Mouse (Mus musculus) thymus, postnatal 0 days (tissue): ENCODE data around the gene Khdrbs2. TPM values are rescaled to one million over a fixed set of nuclear protein-coding genes. Genes with fewer than 3 reads are reported as not detected.

Experiments used
- DNase-seq: peaks from one replicate; pipeline ENCODE4 v3.0.0-alpha.2; 2015; ENCODE audit warnings: low spot score
- polyA plus RNA-seq: library from polyadenylated mRNA; unstranded; fragments of >200 nt; fragmentation: Nextera tagmentation; extraction: Ambion mirVana; gene quantifications from 2 replicates; pipeline ENCODE4 v1.2.1, GENCODE M21; 2015

Khdrbs2 gene
- 0.26 and 0.31 TPM in 2 replicates for polyA plus RNA-seq

DNA sequence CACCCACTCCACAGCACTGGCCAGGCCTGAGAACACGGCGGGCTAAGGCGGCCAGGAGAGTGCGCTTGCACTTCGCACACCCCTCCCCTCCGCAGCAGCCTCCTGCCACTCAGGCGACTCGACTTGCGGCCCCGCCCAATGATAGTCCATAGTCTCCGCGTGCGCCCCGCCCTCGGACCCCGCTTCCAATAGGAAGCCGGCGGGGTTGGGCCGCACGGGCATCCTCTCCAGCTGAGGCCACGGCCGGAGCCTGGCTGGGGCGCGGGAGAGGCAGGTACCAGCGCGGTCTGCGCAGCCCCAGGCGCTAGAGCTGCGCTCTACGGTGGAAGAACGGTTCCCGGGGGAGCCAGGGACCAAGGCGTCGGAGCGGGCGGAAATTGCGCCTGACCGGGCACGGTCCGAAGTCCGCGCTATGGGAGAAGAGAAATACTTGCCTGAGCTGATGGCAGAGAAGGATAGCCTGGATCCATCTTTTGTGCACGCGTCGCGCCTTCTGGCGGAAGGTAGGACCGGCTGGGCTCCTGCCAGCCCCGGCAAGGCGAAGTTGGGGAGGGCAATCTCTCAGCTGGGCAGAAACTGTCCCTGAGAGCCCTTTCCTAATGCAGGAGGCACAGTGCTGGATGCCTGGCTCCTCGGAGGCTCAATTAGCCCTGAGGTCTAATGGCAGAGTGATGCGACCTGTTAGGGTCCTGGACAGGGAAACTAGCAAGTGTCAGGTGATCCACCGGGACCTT, at the start of gene Khdrbs2:
TSS of gene Khdrbs2 (plus strand) at position 209 of the 734 bp plus-strand sequence.
- DNase-seq: no peak

DNA sequence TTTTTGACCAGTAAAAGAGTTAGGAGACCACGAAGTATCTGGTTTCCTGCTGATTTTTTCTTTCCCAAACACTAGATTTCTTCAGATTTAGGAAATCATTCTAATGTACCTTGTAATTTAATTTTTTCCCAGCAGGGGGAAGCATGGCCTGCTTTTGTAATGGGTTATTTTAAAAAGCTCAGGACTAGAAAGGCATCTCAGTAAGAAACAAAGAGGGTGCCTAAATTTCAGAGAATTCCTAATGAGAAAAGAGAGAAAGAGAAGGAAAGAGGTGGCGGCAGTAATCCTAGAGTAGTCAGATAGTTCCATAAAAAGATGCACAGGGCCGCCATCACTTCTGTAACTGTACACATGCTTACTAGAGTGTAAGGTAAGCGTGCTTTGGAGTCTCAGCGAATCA, 2.1 kb downstream of the Khdrbs2 start:
- DNase-seq: no peak

DNA sequence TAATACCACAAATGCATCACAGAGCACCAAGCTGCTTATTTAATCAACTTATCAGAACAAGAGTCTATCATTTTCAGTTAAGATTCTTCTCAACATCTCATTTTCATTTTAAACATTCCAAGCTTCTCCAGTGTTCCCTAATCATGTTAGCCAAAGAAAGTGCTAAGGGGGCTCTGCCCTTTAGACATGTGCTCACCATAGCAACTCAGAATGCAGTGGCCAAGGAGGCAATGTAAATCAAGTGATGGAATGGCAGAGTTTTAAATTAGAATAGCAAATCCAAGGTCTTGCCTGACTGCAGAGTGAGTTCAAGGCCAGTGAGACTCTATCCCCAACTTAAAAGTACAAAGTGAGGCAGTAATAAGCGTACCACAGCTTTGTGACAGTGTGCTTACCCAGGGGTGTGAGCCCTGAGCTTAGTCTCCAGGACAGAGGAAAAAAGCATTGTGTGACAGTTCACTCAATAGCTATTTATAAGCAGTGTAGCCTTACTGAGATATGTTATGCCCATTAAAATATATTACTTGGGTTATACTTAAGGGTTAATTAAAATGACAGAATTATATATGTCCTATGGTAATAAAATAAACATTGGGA, 27.2 kb downstream of the Khdrbs2 start:
- DNase-seq: no peak

DNA sequence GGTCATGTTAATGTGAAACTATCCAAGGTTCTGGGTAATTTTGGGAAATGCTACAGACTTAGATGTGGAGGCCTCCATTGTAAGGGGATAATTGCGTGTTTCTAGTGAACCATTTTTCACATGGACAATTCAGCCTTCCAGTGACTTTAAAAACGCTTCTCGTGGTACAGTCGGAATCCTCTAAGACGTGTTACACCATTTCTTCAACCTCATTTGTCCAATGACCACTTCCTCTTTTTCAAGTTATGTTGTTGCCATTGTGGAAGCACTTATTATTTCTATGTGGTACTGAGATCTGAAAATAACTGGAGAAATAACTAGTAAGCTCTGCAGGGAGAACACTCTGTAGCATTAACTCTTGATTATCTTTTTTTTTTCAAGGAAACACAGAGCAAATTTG, 75.9 kb downstream of the Khdrbs2 start:
- DNase-seq: no peak

DNA sequence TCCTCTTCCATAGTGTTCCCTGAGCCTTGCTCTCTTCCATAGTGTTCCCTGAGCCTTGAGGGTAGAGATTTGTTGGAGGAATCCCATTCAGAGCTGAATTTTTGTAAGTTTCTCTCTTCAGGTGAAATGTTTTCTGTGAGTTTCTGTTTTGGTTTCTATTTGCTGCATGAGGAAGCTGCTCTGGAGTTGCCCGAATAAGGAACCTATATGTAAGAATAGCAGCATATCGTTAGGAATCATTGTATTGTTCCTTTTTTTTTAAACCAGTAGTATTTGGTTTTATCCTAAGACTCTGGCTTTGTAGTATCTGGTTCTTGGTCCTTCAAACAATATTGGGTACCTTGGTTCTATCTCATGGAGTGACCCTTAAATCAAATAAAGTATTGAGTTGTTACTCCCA, 77.1 kb downstream of the Khdrbs2 start:
- DNase-seq: no peak

DNA sequence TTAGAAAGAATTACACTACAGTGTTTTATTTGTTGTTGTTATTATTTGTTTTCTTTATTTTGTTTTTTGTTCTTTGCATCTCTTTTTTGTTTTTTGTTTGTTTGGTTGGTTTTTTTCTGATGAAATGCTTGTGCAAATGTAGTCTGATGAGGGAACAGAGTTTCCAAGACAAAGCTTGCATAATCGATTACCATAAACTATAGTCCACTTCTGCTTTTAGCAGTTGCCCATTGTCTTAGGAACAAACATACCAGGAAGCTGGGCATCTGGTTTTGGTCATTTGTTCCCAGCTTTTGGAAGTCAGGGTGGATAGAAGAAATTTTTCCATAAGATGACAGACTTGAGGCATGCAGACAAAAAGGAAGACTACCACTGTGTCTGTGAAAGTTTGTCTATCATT, 77.8 kb downstream of the Khdrbs2 start:
- no peak for DNase-seq

DNA sequence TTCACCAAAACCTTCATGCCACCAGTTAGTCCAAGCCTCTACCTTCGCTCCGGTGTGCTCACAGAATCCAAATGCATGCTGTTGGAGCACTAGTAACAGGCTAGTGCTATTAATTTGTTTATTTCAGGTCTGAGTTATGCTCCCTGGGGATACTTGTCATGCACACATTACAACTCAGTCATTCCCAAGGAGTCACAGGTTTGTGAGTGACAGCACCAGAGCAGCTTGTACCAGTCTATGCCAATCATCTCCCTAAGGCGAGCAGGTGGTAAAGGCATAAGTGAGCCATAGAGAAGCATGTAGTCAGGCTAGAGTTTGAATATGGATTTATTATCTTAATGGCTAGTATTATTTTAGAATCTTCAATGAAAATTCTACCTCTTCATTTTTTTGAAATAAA, 86.4 kb downstream of the Khdrbs2 start:
- DNase-seq: no peak

DNA sequence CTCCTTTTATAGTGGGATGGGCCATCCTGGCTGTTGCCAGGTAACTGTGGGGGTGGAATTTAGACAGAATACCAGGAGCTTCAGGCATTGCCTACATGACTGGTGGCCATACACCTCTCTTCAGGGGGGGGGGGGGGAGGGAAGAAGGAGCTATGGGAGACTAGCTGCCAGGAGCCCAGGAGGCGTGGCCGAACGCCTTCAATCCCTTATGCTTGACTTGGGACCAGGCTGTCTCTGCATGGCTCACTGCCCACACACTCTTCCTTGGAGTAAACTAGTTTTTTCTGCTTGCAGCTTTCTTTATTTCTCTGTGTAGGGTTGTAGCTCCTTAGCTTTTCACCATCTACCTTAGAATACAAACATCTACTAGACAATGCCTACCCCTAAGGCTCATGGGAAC, 98.0 kb downstream of the Khdrbs2 start:
- DNase-seq: no peak

DNA sequence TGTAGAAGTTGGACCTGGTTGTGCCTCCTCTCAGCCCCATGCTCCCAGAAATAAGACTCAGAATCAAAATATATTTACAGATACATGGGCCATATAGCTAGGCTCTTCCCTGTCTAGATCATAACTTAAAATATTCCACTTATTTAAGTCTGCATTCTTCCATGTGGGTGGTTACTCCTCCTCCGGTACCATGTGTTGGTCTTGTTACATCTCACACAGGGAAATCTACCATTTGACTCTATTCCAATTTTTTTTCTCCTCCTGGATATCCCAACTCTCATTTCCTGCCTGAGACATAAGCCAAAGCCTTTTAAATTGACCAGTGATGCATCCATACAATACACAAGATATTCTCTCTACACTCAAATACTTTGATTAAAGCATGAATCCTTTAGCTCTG, 122.2 kb downstream of the Khdrbs2 start:
- no peak for DNase-seq

DNA sequence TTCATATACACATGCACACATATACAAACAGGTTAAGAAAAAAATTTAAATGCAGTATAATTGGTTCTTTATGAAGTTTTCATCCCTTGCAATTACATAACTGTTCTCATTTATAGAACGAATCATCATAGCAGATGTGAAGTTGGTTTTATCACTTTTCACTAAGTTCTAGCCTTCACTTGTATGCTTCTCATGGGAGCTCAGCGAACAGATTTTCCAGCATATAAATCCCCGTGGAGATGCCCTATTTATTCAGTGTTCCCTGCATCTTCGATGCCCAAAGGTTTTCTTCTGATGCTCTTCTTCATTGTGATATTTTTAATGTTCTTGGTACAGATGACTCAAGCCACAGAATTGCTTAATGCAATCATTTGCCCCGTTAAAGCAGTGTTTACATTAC, 128.9 kb downstream of the Khdrbs2 start:
- no peak for DNase-seq

DNA sequence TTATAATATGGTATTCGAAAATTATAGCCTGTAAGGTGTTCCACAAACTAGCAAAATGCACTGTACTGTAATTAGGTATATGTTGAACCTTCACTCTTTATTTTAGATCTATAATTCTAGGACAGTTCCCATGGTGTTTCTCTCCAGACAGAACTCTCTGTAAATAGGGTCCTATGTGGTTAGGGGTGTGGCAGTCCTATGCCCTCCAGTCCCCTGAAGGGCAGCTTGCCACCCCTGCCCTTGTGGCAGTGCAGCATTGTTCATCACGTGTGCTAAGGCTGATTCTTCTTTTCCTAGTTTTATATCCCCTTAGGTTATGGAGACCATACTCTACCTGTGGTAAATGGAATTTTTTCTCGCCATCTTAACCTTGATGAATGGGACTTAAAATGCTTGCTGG, 136.6 kb downstream of the Khdrbs2 start:
- no peak for DNase-seq

DNA sequence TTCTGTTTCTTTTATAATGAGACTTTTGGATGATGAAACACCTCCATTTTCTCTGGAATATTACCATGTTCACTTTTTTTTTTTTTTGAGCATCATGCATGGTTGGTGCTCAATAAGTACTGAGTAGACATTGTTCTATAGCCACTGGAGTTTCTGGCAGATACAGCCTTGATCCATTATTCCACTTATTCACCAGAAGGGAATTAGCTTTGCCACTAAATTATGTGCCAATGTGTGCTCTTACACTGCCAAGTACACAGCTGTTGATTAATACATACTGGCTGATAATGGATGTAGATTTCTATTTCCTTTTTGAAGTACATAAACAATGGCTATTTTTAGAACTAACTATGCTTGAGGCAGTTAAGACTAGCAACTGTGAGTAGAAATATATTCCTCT, 137.1 kb downstream of the Khdrbs2 start:
- no peak for DNase-seq

DNA sequence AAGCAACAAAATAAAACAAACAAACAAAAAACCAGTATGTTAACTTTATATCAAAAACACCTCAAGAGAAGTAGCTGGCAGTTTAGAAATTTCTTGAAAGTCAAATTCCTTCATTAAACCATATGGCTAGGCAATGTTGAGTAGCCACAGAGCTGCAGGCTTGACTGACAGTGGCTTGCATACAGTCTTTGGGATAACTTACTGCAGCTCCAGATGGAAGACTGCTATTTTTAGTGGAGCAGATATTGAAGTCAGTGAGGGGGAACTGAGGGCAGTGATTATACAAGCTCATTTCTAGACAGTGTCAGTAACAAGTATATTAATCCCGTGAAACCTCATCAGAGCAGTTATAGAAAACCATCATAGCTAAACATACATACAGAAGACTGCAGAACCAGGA, 166.6 kb downstream of the Khdrbs2 start:
- no peak for DNase-seq

DNA sequence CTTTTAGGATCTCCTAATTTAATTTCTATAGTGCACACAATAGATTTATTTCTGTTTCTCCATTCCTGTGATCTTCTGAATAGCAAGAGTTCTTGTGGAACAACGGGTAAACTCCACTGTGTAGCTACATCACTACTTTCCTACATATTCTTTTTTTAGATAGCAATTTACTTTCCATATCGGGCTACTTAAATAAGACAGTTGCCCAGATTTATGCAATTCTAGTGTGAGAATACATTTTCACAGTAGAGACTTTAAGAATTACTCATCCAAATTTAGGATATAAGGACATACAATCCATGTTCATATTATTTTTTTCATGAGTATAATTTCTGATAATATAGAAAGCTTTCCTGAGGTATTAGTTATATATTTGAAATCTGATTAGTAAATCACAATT, 175.0 kb downstream of the Khdrbs2 start:
- DNase-seq: no peak

DNA sequence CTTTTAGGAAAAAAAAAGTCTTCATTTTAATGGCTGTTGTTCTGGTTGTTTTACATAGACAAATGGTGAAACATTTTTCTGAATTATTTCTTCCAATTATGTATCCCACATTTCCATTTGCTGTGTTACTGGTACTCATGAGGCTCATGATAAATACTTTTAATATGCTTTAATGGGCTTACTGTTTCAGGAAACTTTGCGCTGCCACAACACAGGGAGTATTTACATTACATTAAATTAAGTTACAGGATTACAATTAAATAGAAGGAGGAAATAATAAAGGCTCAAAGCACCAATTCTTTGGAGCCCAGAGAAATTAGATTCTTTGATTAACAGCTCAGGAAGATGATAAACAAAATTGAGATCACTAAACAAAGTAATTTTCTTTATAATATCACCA, 179.6 kb downstream of the Khdrbs2 start:
- no peak for DNase-seq

DNA sequence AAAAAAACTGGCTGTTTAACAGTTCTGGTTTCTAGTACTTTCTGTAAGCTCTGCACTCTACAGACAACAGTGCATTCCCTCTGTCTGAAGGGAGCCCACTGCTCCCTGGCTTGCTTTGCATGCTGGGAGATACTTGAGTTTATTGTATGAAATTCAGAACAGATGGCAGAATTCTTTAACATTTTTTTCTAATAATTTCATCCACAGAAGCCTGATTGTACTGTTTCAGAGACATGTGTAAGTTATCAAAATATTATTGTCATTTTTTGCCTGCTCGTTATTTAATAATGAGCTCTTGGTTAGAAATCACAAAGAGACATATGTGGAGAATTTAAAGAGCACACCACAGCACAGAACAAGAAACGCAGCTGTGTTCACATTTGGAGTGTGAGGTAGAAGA, 191.0 kb downstream of the Khdrbs2 start:
- DNase-seq: no peak

DNA sequence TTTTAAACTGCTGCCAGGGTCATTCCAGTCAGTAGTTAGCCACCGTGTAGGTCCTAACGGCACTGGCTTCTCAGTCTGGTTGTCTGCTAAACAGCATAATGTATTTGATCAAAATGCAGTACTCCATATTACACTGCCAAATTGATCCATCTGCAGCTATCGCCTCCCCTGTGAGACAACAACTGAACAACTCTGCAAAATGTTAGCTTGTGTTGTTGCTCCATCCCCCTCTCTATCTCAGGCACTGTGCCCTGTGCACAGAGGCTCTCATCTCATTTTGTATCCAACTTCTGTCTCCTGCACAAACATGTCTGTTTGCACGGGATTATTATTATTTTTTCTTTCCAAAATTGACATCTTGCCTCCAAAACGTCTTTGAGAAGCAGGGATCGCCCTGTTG, 225.0 kb downstream of the Khdrbs2 start:
- DNase-seq: no peak

DNA sequence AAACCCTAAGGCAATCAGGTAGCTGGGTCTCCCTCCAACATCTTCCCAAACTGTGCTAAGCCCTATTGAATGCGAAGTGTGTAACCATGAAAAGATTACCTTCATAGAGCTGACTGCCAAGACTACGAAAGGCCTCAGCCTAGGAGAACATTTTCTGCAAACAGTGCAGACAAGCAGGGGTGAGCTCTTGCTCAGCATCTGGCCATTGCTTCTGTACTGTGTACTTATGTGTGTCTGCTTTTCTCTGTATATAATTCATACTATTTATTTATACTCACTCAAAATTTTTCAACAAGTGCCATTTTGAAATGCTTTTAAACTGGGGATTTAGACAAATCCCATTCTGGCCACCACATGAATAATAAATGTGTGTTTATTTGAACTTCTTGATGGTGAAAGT, 235.1 kb downstream of the Khdrbs2 start:
- DNase-seq: no peak

DNA sequence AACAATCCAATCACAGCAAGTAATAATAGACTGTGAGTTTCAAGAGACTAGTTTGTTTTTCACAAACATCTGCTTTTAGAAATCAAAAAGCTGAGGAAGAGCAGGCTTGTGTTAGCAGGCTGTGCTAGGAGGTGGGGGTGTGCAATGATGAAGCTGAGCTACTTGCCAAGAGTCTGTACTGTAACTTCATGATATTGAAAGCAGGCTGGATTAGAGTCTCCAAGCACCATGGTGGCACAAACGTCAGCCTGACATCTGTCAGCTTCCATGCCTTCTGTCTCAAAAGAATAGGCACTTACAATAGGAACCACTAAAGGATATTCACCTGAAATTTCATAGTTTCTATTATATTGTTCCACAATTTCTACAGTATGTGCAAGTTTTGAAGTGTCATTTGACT, 255.9 kb downstream of the Khdrbs2 start:
- DNase-seq: no peak

DNA sequence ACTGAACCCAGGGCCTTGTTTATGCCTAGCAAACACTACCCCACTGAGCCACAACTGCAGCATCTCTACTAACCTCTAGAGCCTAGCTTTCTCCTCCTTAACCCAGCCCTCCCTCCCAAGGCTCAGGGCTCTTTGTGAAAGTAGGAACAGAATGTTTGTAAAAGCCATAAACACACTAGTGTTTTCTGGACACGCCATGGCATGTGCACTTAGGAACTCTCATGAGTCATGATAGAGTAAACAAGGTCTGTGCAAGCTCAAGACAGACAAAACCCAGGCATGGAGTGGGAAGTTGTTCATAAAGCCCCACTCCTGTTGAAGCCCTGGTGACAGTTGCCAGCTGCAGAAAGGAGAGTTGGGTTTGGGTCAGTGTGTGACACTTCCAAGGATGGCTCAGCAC, 257.0 kb downstream of the Khdrbs2 start:
- no peak for DNase-seq

DNA sequence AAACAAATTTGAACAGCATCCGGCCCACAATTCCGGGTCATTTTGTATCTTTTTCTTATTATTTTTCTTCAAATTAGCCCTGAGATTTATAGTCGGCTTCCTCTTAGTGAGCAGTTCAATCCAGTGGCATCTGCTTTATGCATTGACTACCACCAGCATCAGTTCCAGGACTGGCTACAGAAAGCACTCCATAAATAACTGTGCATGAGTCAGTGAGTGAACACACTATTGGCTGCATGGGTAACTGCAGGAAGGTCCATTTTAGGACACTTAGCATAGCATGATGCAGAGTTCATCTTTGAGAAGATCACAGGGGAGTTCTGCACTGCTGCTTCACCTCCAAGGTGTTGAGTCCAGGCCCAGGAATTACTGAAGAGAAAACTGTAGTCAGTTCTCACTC, 258.0 kb downstream of the Khdrbs2 start:
- no peak for DNase-seq

DNA sequence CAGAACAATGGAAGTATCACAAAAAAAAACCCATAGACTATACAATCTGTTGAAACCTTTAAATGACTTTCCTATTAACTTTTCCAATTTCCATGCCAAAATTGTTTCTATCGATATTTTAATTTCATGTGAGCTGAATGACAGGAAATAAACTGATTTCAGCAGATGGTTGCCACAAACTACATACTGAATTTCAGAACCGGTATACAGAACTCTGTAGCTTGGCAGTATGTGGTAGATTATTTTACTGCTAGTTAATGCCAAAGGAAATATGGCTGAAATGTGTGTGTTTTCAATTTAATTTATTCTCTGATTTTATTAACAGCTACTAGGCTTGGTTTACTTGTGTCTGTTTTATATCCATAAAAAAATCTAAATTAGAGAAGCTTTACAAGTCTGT, 260.6 kb downstream of the Khdrbs2 start:
- no peak for DNase-seq

DNA sequence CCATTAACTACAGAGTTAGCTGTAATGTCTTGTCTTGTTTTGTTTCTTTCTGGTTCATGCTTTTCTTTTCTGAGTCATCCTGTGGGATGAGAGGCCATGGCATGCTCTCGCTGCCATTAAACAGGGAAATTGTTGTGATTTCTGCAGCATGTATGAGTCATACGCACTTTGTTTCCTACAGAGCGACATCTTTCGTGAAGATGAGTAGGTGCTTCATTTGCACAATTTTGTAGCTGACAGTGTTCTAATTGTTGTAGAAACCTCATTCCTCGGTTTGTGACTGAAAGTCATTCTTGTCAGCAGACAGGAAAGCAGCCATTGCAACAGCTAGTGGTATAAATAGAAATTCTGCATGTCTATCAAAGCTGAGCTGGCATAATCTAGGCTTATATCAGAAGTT, 271.4 kb downstream of the Khdrbs2 start:
- DNase-seq: no peak
